In genomic region chr6:39379749-39380148, GRCm38 (mm10) we compare ENCODE assay signal across 16 mouse cellular contexts. TPM values are rescaled to one million over a fixed set of nuclear protein-coding genes. Genes with fewer than 3 reads are reported as not detected.
DNase-seq lines count a peak whose midpoint lies in the region; ATAC-seq and TF ChIP-seq lines count a peak whose summit lies in the region.
"Had no signal": no experiment of that assay in that cellular context is flagged by ENCODE, and none has a peak within 500 bp of the region (broad histone marks: within the 10 kb centered on the region; RNA-seq: fewer than 3 reads in every experiment).

No protein-coding gene starts in this region.

- no peak for ATAC-seq in lung, postnatal 0 days

- intact Hi-C loops in left cerebral cortex, postnatal 36 days (cut with DNase I), result no loop called here
- intact Hi-C loops in heart, postnatal 14 days (cut with DNase I), result no loop called here

- H3K27ac ChIP-seq in lung, postnatal 0 days (ENCODE audit: low read length), result no peak overlapping the region
- peak overlapping the region; percentile 84 for H3K27ac ChIP-seq in small intestine, adult 2 months (ENCODE audit: insufficient read depth, low read depth, low read length)
- no peak overlapping the region for H3K27ac ChIP-seq in limb, embryonic 10.5 days
- H3K27ac ChIP-seq: embryonic facial prominence, embryonic 15.5 days; heart, embryonic 13.5 days; lung, embryonic 15.5 days had no signal

- H3K4me3 ChIP-seq in lung, postnatal 0 days (ENCODE audit: low read depth, low read length), result no peak overlapping the region
- no peak overlapping the region for H3K4me3 ChIP-seq in small intestine, adult 2 months (ENCODE audit: low read depth, low read length)
- no peak overlapping the region for H3K4me3 ChIP-seq in limb, embryonic 10.5 days
- H3K4me3 ChIP-seq: embryonic facial prominence, embryonic 15.5 days; heart, embryonic 13.5 days; lung, embryonic 15.5 days had no signal

- 70% methylated on average over 8 of the region's 8 CpGs for WGBS in lung, postnatal 0 days
- WGBS in small intestine, adult 2 months, result 77% methylated on average over 8 of the region's 8 CpGs
- WGBS in limb, embryonic 10.5 days, result 82% methylated on average over 8 of the region's 8 CpGs

- H3K4me2 ChIP-seq in lung, postnatal 0 days (replicated peaks; ENCODE audit: low read depth, low read length), result no peak overlapping the region
- H3K4me2 ChIP-seq: embryonic facial prominence, embryonic 15.5 days; heart, embryonic 13.5 days; lung, embryonic 15.5 days had no signal

- no peaks in the 10 kb centered on the region for H3K36me3 ChIP-seq in lung, postnatal 0 days (ENCODE audit: insufficient read depth, low read length)
- peaks cover 6% of the 10 kb centered on the region; the same call in 1 of the 2 replicates for H3K36me3 ChIP-seq in small intestine, adult 2 months (ENCODE audit: control insufficient read depth, insufficient read depth, low read length)
- H3K36me3 ChIP-seq in limb, embryonic 10.5 days, result peaks cover 2% of the 10 kb centered on the region; the same call in 1 of the 2 replicates
- H3K36me3 ChIP-seq: embryonic facial prominence, embryonic 15.5 days; heart, embryonic 13.5 days; lung, embryonic 15.5 days had no signal

- no peaks in the 10 kb centered on the region for H3K9me3 ChIP-seq in lung, postnatal 0 days (ENCODE audit: low read length)
- no peaks in the 10 kb centered on the region for H3K9me3 ChIP-seq in limb, embryonic 10.5 days (replicated peaks)
- H3K9me3 ChIP-seq: embryonic facial prominence, embryonic 15.5 days; heart, embryonic 13.5 days; lung, embryonic 15.5 days had no signal

- no peak for TF ChIP-seq CTCF in lung, postnatal 0 days (IDR thresholded peaks at IDR 0.05)
- no peak for TF ChIP-seq CTCF in small intestine, adult 2 months (IDR thresholded peaks at IDR 0.05; ENCODE audit: extremely low read depth, insufficient read length, insufficient replicate concordance, low read depth, low read length)

- TF ChIP-seq EP300 in lung, postnatal 0 days (IDR thresholded peaks at IDR 0.05), result no peak

- no peak overlapping the region for H3K9ac ChIP-seq in lung, postnatal 0 days (replicated peaks; ENCODE audit: low read depth)
- H3K9ac ChIP-seq: embryonic facial prominence, embryonic 15.5 days; heart, embryonic 13.5 days; lung, embryonic 15.5 days had no signal

- peak; percentile 24 for DNase-seq in spleen, adult 12 weeks (ENCODE audit: low spot score)
- no peak for DNase-seq in spleen, postnatal 14 days (ENCODE audit: low spot score in 2 of 2)
- DNase-seq in lung, postnatal 0 days (ENCODE audit: low spot score), result peak; percentile 20
- no peak for DNase-seq in left cerebral cortex, postnatal 36 days (ENCODE audit: low spot score in 2 of 2)
- DNase-seq in limb, embryonic 10.5 days (ENCODE audit: low spot score), result no peak
- no peak for DNase-seq in heart, postnatal 14 days
- DNase-seq in adrenal gland, postnatal 10 days, result no peak
- DNase-seq: adrenal gland, adult 2 months; cerebellum, adult 8-10 months; kidney, postnatal 25 days; right cerebral cortex, adult 18-20 months had no signal

- no peaks in the 10 kb centered on the region for H3K27me3 ChIP-seq in lung, postnatal 0 days (replicated peaks; ENCODE audit: insufficient read depth, low read length)
- H3K27me3 ChIP-seq in small intestine, adult 2 months (ENCODE audit: control insufficient read depth, insufficient read depth, low read length), result no peaks in the 10 kb centered on the region
- peaks cover 31% of the 10 kb centered on the region for H3K27me3 ChIP-seq in limb, embryonic 10.5 days (ENCODE audit: low read depth, poor library complexity, severe bottlenecking)
- H3K27me3 ChIP-seq: lung, embryonic 15.5 days had no signal

- TF ChIP-seq POLR2A in small intestine, adult 2 months (IDR thresholded peaks at IDR 0.05; ENCODE audit: low read depth, low read length), result no peak

- peaks cover 7% of the 10 kb centered on the region; the same call in 1 of the 2 replicates for H3K4me1 ChIP-seq in lung, postnatal 0 days (ENCODE audit: insufficient read depth, low read depth, low read length)
- H3K4me1 ChIP-seq in small intestine, adult 2 months (ENCODE audit: control insufficient read depth, insufficient read depth, insufficient read length, low read length), result peaks cover 5% of the 10 kb centered on the region
- peaks cover 20% of the 10 kb centered on the region for H3K4me1 ChIP-seq in limb, embryonic 10.5 days

RNA-seq across cellular contexts. Expression of gene Rab19, which starts 1.2 kb away (rescaled TPM):
- 5.8 and 6.9 TPM in 2 replicates for polyA plus RNA-seq in lung, postnatal 0 days (2015; fragmentation: Nextera tagmentation; extraction: Ambion mirVana)
- 1.9 and 8.3 TPM in 2 replicates for polyA plus RNA-seq in small intestine, adult 2 months (2012; rRNA removed)
- total RNA-seq in left cerebral cortex, postnatal 36 days (2021), result not detected
- 0.28 and 0.49 TPM in 2 replicates for polyA plus RNA-seq in limb, embryonic 10.5 days (2016; fragmentation: Nextera tagmentation; extraction: Ambion mirVana)
- under 1 TPM; 0.17 to 0.49 TPM for total RNA-seq in heart, postnatal 14 days (2021)
- total RNA-seq in adrenal gland, postnatal 10 days (2021), result 1 to 10 TPM; 1.4 to 1.5 TPM
- total RNA-seq: left cerebral cortex, postnatal 10 days had no signal
- polyA plus RNA-seq: adrenal gland, adult 2 months had no signal

RNA-seq across cellular contexts. Expression of gene Slc37a3, which starts 2.3 kb away (rescaled TPM):
- 24.4 and 27.9 TPM in 2 replicates for polyA plus RNA-seq in lung, postnatal 0 days (2015; fragmentation: Nextera tagmentation; extraction: Ambion mirVana)
- 9.1 and 13.2 TPM in 2 replicates for polyA plus RNA-seq in small intestine, adult 2 months (2012; rRNA removed)
- total RNA-seq in left cerebral cortex, postnatal 36 days (2021), result 10 to 100 TPM; 70.8 to 79.2 TPM
- polyA plus RNA-seq in limb, embryonic 10.5 days (2016; fragmentation: Nextera tagmentation; extraction: Ambion mirVana), result 43.1 and 48.9 TPM in 2 replicates
- total RNA-seq in heart, postnatal 14 days (2021), result 10 to 100 TPM; 20.0 to 24.1 TPM
- 10 to 100 TPM; 35.4 to 38.9 TPM for total RNA-seq in adrenal gland, postnatal 10 days (2021)

RNA-seq across cellular contexts. Expression of gene Mkrn1, which starts 40.5 kb away (rescaled TPM):
- 125 and 127 TPM in 2 replicates for polyA plus RNA-seq in lung, postnatal 0 days (2015; fragmentation: Nextera tagmentation; extraction: Ambion mirVana)
- polyA plus RNA-seq in small intestine, adult 2 months (2012; rRNA removed), result 55.7 and 124 TPM in 2 replicates
- total RNA-seq in left cerebral cortex, postnatal 36 days (2021), result 100 to 1,000 TPM; 131 to 151 TPM
- 28.2 and 35.5 TPM in 2 replicates for polyA plus RNA-seq in limb, embryonic 10.5 days (2016; fragmentation: Nextera tagmentation; extraction: Ambion mirVana)
- total RNA-seq in heart, postnatal 14 days (2021), result 100 to 1,000 TPM; 117 to 139 TPM
- total RNA-seq in adrenal gland, postnatal 10 days (2021), result 10 to 100 TPM; 70.7 to 71.5 TPM

Comparison
In these comparisons a context has a peak if more than half of its experiments do, and no peak if none do; other contexts are left out.
1. DNase-seq: peak in spleen, adult 12 weeks (single experiment) and lung, postnatal 0 days (single experiment); none in spleen, postnatal 14 days (0 of 2), left cerebral cortex, postnatal 36 days (0 of 2), limb, embryonic 10.5 days (single experiment), heart, postnatal 14 days (0 of 2) and adrenal gland, postnatal 10 days (single experiment).